Mouse (Mus musculus) liver, embryonic 16.5 days (tissue): ENCODE data around the gene 4930595D18Rik. TPM values are rescaled to one million over a fixed set of nuclear protein-coding genes. Genes with fewer than 3 reads are reported as not detected.

ENCODE experiments used
- ATAC-seq: fragments of 200-750 bp; cut with Nextera tagmentation; 2 replicates; pipeline ENCODE4 v1.8.0; 2017; ENCODE audit warnings: low read depth, mild to moderate bottlenecking, moderate number of reproducible peaks, moderate library complexity
- H3K27ac ChIP-seq: fragments of 300-500 bp; sonication (generic); 2 replicates; pipeline ENCODE4 v1.5.1; 2014; ENCODE audit warnings: mild to moderate bottlenecking, low read length
- H3K27me3 ChIP-seq: fragments of 300-500 bp; sonication (generic); 2 replicates; pipeline ENCODE4 v1.6.1; 2014; ENCODE audit warnings: low read depth, low read length, mixed read lengths; ENCODE audit not compliant: control insufficient read depth, insufficient read depth
- H3K36me3 ChIP-seq: fragments of 300-500 bp; sonication (generic); 2 replicates; pipeline ENCODE4 v1.6.1; 2014; ENCODE audit warnings: mild to moderate bottlenecking; ENCODE audit not compliant: control insufficient read depth, insufficient read depth
- H3K4me1 ChIP-seq: fragments of 300-500 bp; sonication (generic); 2 replicates; pipeline ENCODE4 v1.6.1; 2014; ENCODE audit warnings: low read depth, low read length, mixed read lengths; ENCODE audit not compliant: control insufficient read depth
- H3K4me2 ChIP-seq: fragments of 300-500 bp; sonication (generic); 2 replicates; pipeline ENCODE4 v1.6.1; 2014; ENCODE audit warnings: low read depth, low read length, mixed read lengths
- H3K4me3 ChIP-seq: fragments of 300-500 bp; sonication (generic); 2 replicates; pipeline ENCODE4 v1.5.1; 2014; ENCODE audit warnings: low read depth, mild to moderate bottlenecking, low read length
- H3K9ac ChIP-seq: fragments of 300-500 bp; sonication (generic); 2 replicates; pipeline ENCODE4 v1.6.1; 2014; ENCODE audit warnings: low read depth, low read length
- H3K9me3 ChIP-seq: fragments of 300-500 bp; sonication (generic); replicated peaks from 2 replicates; pipeline ENCODE4 v1.6.1; 2016; ENCODE audit warnings: low read length; ENCODE audit not compliant: control insufficient read depth
- WGBS: fragments of 180-500 bp; shearing (Covaris S2); extraction: QIAGEN DNeasy Blood & Tissue Kit; methylation state at CpG from one replicate; pipeline ENCODE4 v1.1.7; 2014; ENCODE audit not compliant: insufficient replicate concordance; 5-methylcytosine and 5-hydroxymethylcytosine counted together
- polyA plus RNA-seq: library from polyadenylated mRNA; unstranded; fragments of >200 nt; fragmentation: Nextera tagmentation; extraction: Ambion mirVana; gene quantifications from 2 replicates; pipeline ENCODE4 v1.2.1, GENCODE M21; 2015

The 4930595D18Rik gene
- polyA plus RNA-seq, 1 experiment from 2014 or later: not detected

DNA sequence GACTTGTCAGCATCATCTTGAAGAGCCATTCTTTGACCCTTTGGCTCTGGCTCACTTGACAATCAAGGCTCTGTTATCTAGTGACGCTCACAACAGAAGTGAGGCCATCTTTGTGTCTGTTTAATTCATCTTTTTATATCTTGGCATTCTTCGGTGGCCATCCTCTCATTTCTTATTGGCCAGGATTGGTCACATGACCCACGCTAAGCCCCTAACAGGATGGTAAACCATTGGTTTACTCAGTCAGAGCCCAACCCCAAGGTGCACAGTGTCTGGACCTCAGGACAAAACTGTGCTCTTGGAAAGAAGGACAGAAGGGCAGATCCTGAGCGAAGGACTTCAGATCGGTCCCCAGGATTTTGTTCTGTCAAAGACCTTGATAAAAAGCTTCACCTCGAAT lies 31.7 kb downstream of the 4930595D18Rik start:
- no peak overlapping the region for H3K4me3 ChIP-seq
- no peaks in the 10 kb centered on the region for H3K36me3 ChIP-seq
- H3K9me3 ChIP-seq: no peaks in the 10 kb centered on the region; the same call in 1 of the 2 replicates
- H3K4me1 ChIP-seq: peaks cover 33% of the 10 kb centered on the region
- no peak overlapping the region for H3K9ac ChIP-seq
- H3K27ac ChIP-seq: no peak overlapping the region
- no peaks in the 10 kb centered on the region for H3K27me3 ChIP-seq
- no peak for ATAC-seq
- H3K4me2 ChIP-seq: no peak overlapping the region
- 72% methylated on average over 6 of the region's 6 CpGs for WGBS

GRCm38 (mm10) chr12:111151422-111152156 lies 32.7 kb downstream of the 4930595D18Rik start:
- ATAC-seq: peak; percentile 89

GRCm38 (mm10) chr12:111150236-111150596 lies 34.1 kb downstream of the 4930595D18Rik start:
- Histone ChIP-seq H3K4me1 (peaks cover 33% of the 10 kb centered on the region), H3K9me3 (no peaks in the 10 kb centered on the region; the same call in 1 of the 2 replicates), H3K36me3 (no peaks in the 10 kb centered on the region), H3K9ac (no peak overlapping the region), H3K27ac (no peak overlapping the region), H3K27me3 (no peaks in the 10 kb centered on the region), H3K4me3 (no peak overlapping the region), H3K4me2 (no peak overlapping the region)
- 6% methylated on average over 6 of the region's 6 CpGs for WGBS
- no peak for ATAC-seq

More at GRCm38 (mm10) chr12:111151422-111152156, 32.7 kb downstream of the 4930595D18Rik start:
- H3K9ac ChIP-seq: no peak overlapping the region
- H3K4me2 ChIP-seq: no peak overlapping the region
- peaks cover 33% of the 10 kb centered on the region for H3K4me1 ChIP-seq
- H3K36me3 ChIP-seq: no peaks in the 10 kb centered on the region
- no peaks in the 10 kb centered on the region for H3K27me3 ChIP-seq
- no peaks in the 10 kb centered on the region; the same call in 1 of the 2 replicates for H3K9me3 ChIP-seq
- H3K4me3 ChIP-seq: no peak overlapping the region
- WGBS: 35% methylated on average over 5 of the region's 5 CpGs
- peak overlapping the region; percentile 5; the same call in 1 of the 2 replicates for H3K27ac ChIP-seq

DNA sequence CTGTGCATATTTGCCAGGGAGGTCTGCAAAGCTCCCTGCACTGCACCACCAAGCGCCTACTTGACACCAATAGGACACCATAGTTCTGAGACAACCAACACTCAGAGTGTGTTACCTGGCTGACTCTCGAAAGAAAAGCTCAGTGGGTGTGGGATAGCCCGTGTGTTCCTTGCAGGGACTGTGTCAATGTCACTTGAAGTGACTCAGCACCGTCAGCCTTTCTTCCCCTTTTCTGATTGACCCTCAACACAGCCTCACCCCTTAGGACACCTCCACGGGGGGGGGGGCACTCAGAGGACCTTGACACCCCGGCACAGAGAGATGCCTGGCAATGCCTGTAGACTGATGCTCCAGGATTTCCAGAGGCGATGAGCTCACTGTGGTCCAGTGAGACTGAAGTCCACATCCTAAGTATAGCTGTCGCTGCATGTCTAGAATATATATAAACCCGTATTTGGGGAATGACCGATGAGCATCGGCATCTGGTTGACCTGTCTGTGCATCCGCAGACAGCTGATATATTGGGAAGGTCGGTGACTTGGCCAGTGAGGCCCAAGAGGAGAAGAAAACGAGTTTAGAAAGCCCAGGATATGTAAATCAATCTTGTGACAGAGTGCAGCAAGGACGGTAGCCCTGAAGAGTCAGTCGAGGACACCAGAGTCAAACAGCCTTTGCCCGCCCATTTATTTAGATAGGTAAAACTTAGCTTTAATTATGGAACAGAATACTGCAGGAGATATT lies 34.6 kb downstream of the 4930595D18Rik start:
- no peak overlapping the region for H3K4me2 ChIP-seq
- peaks cover 33% of the 10 kb centered on the region for H3K4me1 ChIP-seq
- ATAC-seq: no peak

DNA sequence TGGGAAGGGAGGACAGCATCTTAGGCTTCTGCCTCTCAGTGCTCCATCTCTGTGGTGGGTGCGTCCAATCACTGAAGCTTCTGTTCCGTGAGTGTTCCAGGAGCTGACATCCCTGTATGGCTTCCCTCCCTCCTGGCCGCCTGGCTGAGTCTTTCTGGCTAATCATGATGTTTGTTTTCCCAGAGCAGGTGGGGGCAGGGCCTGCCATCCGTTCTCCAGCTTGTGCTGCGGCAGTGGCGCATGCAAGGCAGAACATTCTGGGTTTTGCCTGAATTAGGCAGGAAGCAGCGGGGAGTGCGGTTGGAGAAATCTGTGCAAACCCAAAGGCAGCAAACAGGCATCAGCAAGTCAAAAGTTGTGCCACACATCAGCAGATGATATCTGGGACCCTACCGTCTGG lies 39.0 kb downstream of the 4930595D18Rik start:
- WGBS: 53% methylated on average over 9 of the region's 9 CpGs
- Histone ChIP-seq H3K27me3 (no peaks in the 10 kb centered on the region), H3K9me3 (no peaks in the 10 kb centered on the region), H3K4me2 (no peak overlapping the region), H3K4me1 (peaks cover 12% of the 10 kb centered on the region), H3K4me3 (no peak overlapping the region), H3K36me3 (no peaks in the 10 kb centered on the region), H3K9ac (no peak overlapping the region), H3K27ac (no peak overlapping the region)
- ATAC-seq: no peak

More for the DNA sequence above, 34.6 kb downstream of the 4930595D18Rik start:
- Histone ChIP-seq H3K36me3 (no peaks in the 10 kb centered on the region), H3K27me3 (no peaks in the 10 kb centered on the region), H3K9ac (no peak overlapping the region), H3K4me3 (no peak overlapping the region), H3K27ac (no peak overlapping the region), H3K9me3 (no peaks in the 10 kb centered on the region)
- WGBS: 40% methylated on average over 17 of the region's 17 CpGs

- no peak overlapping the region for H3K4me3 ChIP-seq
- H3K27me3 ChIP-seq: no peaks in the 10 kb centered on the region
- 72% methylated on average over 2 of the region's 2 CpGs for WGBS
- no peak overlapping the region for H3K4me2 ChIP-seq
- H3K4me1 ChIP-seq: peaks cover 6% of the 10 kb centered on the region
- no peak overlapping the region for H3K27ac ChIP-seq
- no peaks in the 10 kb centered on the region for H3K9me3 ChIP-seq
- ATAC-seq: no peak
- no peak overlapping the region for H3K9ac ChIP-seq
- H3K36me3 ChIP-seq: no peaks in the 10 kb centered on the region
Measured at GRCm38 (mm10) chr12:111144598-111144997, 39.7 kb downstream of the 4930595D18Rik start.

DNA sequence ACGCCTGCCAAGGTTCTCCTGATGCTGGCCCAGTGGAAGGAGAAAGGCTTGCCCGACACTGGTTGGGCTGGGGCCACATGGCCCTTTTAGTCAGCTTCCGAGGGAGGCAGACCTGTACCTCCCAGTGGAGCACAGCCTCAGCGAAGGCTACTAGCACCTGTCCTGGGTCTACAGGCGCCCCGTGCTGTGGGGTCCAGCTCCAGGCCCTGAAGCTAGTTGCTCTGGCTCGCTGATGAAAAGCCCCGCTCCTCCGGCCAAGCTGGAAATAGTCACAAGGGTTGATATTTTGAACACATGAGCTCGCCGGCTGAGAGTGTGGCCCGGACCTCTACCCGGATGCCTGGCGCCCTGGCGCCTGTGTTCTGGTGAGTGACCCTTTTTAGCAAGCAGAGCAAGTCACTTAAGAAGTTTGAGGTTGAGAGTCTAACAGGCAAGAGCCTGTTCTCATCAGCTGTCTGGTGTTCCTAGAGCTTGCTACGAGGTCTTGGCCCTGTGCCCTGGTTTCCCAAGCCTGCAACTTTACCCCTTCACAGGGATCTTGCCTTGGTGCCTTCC lies 40.7 kb downstream of the 4930595D18Rik start:
- 66% methylated on average over 16 of the region's 16 CpGs for WGBS
- ATAC-seq: no peak

GRCm38 (mm10) chr12:111143005-111143508 lies 41.2 kb downstream of the 4930595D18Rik start:
- H3K4me3 ChIP-seq: no peak overlapping the region
- 27% methylated on average over 12 of the region's 12 CpGs for WGBS
- no peak for ATAC-seq
- H3K27me3 ChIP-seq: no peaks in the 10 kb centered on the region
- no peak overlapping the region for H3K27ac ChIP-seq
- no peaks in the 10 kb centered on the region for H3K36me3 ChIP-seq
- H3K4me2 ChIP-seq: no peak overlapping the region
- H3K4me1 ChIP-seq: no peaks in the 10 kb centered on the region; the same call in none of the 2 replicates
- H3K9ac ChIP-seq: no peak overlapping the region
- H3K9me3 ChIP-seq: no peaks in the 10 kb centered on the region

More for the DNA sequence above, 40.7 kb downstream of the 4930595D18Rik start:
- Histone ChIP-seq H3K27me3 (no peaks in the 10 kb centered on the region), H3K9me3 (no peaks in the 10 kb centered on the region), H3K4me3 (no peak overlapping the region), H3K4me1 (no peaks in the 10 kb centered on the region; the same call in none of the 2 replicates), H3K36me3 (no peaks in the 10 kb centered on the region), H3K27ac (no peak overlapping the region), H3K9ac (no peak overlapping the region), H3K4me2 (no peak overlapping the region)
